Mouse (Mus musculus) brain, embryonic 14.5 days (tissue): ENCODE results near the gene Trappc12. TPM values are rescaled to one million over a fixed set of nuclear protein-coding genes. Genes with fewer than 3 reads are reported as not detected.
A peak's percentile ranks its signal among the peaks of the same experiment; 100 is the strongest.

Experiments used
- DNase-seq: peaks from one replicate; pipeline ENCODE4 v3.0.0-alpha.2; 2011; ENCODE audit warnings: low read depth
- CTCF ChIP-seq: fragments of 200-500 bp; IDR thresholded peaks from 2 replicates; pipeline ENCODE4 v1.5.1; 2012; ENCODE audit warnings: inconsistent platforms, mild to moderate bottlenecking, moderate library complexity, borderline replicate concordance; ENCODE audit not compliant: insufficient read depth, insufficient read length; ENCODE audit errors: extremely low read depth
- POLR2A ChIP-seq: fragments of 200-500 bp; IDR thresholded peaks from 2 replicates; pipeline ENCODE4 v1.6.1; 2012; ENCODE audit warnings: mild to moderate bottlenecking, inconsistent platforms, borderline replicate concordance; ENCODE audit not compliant: poor library complexity, insufficient read depth, insufficient read length, severe bottlenecking; ENCODE audit errors: extremely low read depth
- polyA plus RNA-seq: library from polyadenylated mRNA; depleted of rRNA; stranded (reverse); fragments of >200 nt; gene quantifications from 2 replicates; pipeline ENCODE4 v1.2.3, GENCODE M21; 2012

Gene Trappc12
- polyA plus RNA-seq, 1 experiment, result 40.6 TPM

- TF ChIP-seq POLR2A, result no peak
- TF ChIP-seq CTCF, result no peak
- peak; percentile 91 for DNase-seq
These were observed 49.7 kb downstream of the Trappc12 start for GRCm38 (mm10) chr12:28700561-28701025.

- no peak for DNase-seq
- TF ChIP-seq CTCF (no peak), POLR2A (no peak)
These were observed 50.2 kb downstream of the Trappc12 start for GRCm38 (mm10) chr12:28700101-28700511.

- DNase-seq, result peak; percentile 89
- no peak for TF ChIP-seq POLR2A
- TF ChIP-seq CTCF, result peak; percentile 87; the same call in 1 of the 2 replicates
These were observed 50.6 kb downstream of the Trappc12 start for GRCm38 (mm10) chr12:28699656-28700055.

- no peak for DNase-seq
- TF ChIP-seq CTCF (no peak), POLR2A (no peak)
These were observed 51.2 kb downstream of the Trappc12 start for GRCm38 (mm10) chr12:28699086-28699485.

- peak; percentile 66 for DNase-seq
- TF ChIP-seq POLR2A, result no peak
- TF ChIP-seq CTCF, result no peak
These were observed 52.3 kb downstream of the Trappc12 start for GRCm38 (mm10) chr12:28697821-28698595.

GRCm38 (mm10) chr12:28694776-28695175 lies 55.5 kb downstream of the Trappc12 start:
- TF ChIP-seq CTCF, result no peak
- DNase-seq, result no peak

GRCm38 (mm10) chr12:28694231-28694630 lies 56.0 kb downstream of the Trappc12 start:
- no peak for DNase-seq
- TF ChIP-seq POLR2A (no peak), CTCF (no peak)

- no peak for DNase-seq
- TF ChIP-seq POLR2A (no peak), CTCF (no peak)
These were observed 56.5 kb downstream of the Trappc12 start for GRCm38 (mm10) chr12:28693738-28694137.

GRCm38 (mm10) chr12:28690730-28691129 lies 59.5 kb downstream of the Trappc12 start:
- no peak for DNase-seq
- TF ChIP-seq POLR2A, result no peak
- no peak for TF ChIP-seq CTCF

- TF ChIP-seq POLR2A (no peak), CTCF (no peak)
- DNase-seq, result no peak
These were observed 61.3 kb downstream of the Trappc12 start for GRCm38 (mm10) chr12:28688996-28689395.

GRCm38 (mm10) chr12:28686199-28686879 lies 63.9 kb downstream of the Trappc12 start:
- TF ChIP-seq POLR2A, result no peak
- no peak for TF ChIP-seq CTCF
- DNase-seq, result peak; percentile 8
